Mouse (Mus musculus) small intestine, adult 2 months (tissue): ENCODE measurements at regions not wholly inside any gene's neighbourhood (a gene's known extent, or its start where the extent isn't known, plus 50 kb on each side); places are given as distances from the start of the nearest gene placed in this dataset.

Experiments
- CTCF ChIP-seq: fragments of 200-500 bp; IDR thresholded peaks from 2 replicates; pipeline ENCODE4 v1.5.1; 2012; ENCODE audit warnings: low read depth, mild to moderate bottlenecking, control low read depth, inconsistent platforms, low read length, moderate library complexity, mixed read lengths; ENCODE audit not compliant: insufficient replicate concordance, insufficient read length; ENCODE audit errors: extremely low read depth
- POLR2A ChIP-seq: fragments of 200-500 bp; IDR thresholded peaks from 2 replicates; pipeline ENCODE4 v1.6.1; 2012; ENCODE audit warnings: low read depth, mild to moderate bottlenecking, control low read depth, inconsistent platforms, low read length, moderate library complexity

DNA sequence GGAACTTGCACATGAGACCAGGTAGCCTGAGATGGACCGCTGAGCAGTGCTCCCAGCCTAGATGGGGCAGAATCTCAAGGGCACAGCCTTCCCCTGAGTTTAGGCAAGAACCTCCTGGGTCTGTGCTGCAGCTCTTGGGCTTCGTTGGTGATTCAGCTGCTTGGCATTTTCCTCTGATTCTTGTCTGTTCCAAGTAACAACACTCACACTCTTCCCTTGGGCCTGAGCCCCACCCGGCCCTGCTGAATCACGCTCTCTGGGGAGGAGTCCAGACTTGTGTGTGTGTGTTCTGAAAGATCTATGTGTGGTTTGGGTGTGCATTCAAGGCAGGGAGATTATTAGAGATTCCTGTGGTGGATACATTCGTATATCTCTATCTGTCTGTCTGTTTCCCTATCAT, 517.4 kb upstream of the Tbx3 start:
- TF ChIP-seq CTCF = no peak
- TF ChIP-seq POLR2A = no peak
